Mouse (Mus musculus) liver, adult (tissue): ENCODE data around the gene Slc5a10.

ENCODE experiments used
- GATA4 ChIP-seq: IDR thresholded peaks from 2 replicates; pipeline ENCODE4 v1.6.1; 2014; ENCODE audit warnings: mild to moderate bottlenecking, low read length; ENCODE audit not compliant: insufficient replicate concordance

Gene Slc5a10

GRCm38 (mm10) chr11:61679091-61679866 is 41.3 kb downstream of the Slc5a10 start:
- no peak for TF ChIP-seq GATA4

- TF ChIP-seq GATA4, result no peak
Measured at GRCm38 (mm10) chr11:61677709-61678108, 42.9 kb downstream of the Slc5a10 start.

GRCm38 (mm10) chr11:61676216-61676854 is 44.3 kb downstream of the Slc5a10 start:
- TF ChIP-seq GATA4, result no peak

- no peak for TF ChIP-seq GATA4
Measured at GRCm38 (mm10) chr11:61675332-61675731, 45.3 kb downstream of the Slc5a10 start.

GRCm38 (mm10) chr11:61674839-61675159 is 45.8 kb downstream of the Slc5a10 start:
- no peak for TF ChIP-seq GATA4

GRCm38 (mm10) chr11:61674151-61674838 is 46.3 kb downstream of the Slc5a10 start:
- no peak for TF ChIP-seq GATA4

- no peak for TF ChIP-seq GATA4
Measured at GRCm38 (mm10) chr11:61673686-61674085, 46.9 kb downstream of the Slc5a10 start.

- no peak for TF ChIP-seq GATA4
Measured at GRCm38 (mm10) chr11:61671781-61672383, 48.7 kb downstream of the Slc5a10 start.

GRCm38 (mm10) chr11:61669492-61670490 is 50.8 kb downstream of the Slc5a10 start:
- TF ChIP-seq GATA4, result no peak

- TF ChIP-seq GATA4, result no peak
Measured at GRCm38 (mm10) chr11:61667782-61668181, 52.8 kb downstream of the Slc5a10 start.

- no peak for TF ChIP-seq GATA4
Measured at GRCm38 (mm10) chr11:61667248-61667647, 53.4 kb downstream of the Slc5a10 start.

- no peak for TF ChIP-seq GATA4
Measured at GRCm38 (mm10) chr11:61665991-61666799, 54.4 kb downstream of the Slc5a10 start.

GRCm38 (mm10) chr11:61665401-61665800 is 55.2 kb downstream of the Slc5a10 start:
- no peak for TF ChIP-seq GATA4

GRCm38 (mm10) chr11:61662189-61662588 is 58.4 kb downstream of the Slc5a10 start:
- TF ChIP-seq GATA4, result no peak
